Mouse (Mus musculus) retina, postnatal 1 day (tissue): Measurements from ENCODE around the gene Rspry1.
A peak's percentile ranks its signal among the peaks of the same experiment; 100 is the strongest.

Source experiments
- DNase-seq: peaks from one replicate; pipeline ENCODE4 v3.0.0-alpha.2; 2012

The Rspry1 gene

DNA sequence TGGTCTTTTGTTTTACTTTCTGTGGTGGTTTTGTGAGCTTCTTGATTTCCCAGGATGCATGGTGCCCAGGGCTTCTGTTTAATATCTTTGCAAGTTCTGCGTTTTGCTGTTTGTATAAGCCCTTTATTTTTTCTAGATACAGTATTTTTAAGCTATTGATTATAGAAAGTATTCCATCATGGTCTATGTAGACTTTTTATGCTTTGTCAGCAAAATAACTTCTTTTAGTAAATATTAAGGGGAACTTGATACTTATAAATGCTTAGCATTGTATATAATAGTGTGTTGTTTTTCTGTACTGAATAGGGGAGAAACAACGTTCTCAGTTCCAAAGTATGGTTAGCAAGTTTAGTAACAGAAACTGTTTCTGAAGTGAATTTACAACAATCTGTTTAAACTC is 2.3 kb downstream of the Rspry1 start:
- no peak for DNase-seq

DNA sequence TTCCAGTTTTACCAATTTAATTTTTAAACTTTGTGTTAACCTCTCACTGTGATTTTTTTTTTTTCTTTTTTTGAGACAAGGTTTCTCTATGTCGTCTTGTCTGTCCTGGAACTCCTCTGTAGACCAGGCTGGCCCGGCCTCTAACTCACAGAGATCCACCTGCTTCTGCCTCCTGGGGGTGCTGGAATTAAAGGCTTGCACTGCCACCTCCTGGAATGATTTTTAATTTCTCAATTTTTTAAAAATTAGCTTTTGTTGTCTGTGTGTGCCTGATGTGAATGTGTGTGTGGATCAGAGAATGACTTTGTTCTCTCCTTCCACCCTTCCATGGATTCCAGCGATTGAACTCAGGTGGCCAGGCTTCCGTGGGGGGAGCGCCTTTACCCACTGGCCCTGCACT is 5.3 kb downstream of the Rspry1 start:
- no peak for DNase-seq

DNA sequence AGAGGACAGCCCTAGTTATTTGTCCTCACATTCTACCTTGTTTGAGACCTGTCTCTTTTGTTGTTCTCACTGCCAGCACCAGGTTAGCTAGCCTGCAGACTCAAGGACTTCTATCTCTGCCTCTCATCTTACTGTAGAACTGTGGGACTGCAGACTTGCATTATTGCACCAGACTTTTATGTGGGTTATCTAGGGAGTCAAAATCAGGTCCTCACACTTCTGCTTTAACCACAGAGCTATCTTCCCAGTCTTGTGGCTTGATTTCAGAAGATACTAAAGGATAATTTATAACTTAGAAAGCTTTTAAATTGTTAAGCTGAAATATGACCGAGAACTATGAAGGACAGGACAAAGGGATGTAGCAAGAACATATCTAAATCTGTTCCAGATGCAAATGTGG is 23.1 kb downstream of the Rspry1 start:
- DNase-seq: no peak

DNA sequence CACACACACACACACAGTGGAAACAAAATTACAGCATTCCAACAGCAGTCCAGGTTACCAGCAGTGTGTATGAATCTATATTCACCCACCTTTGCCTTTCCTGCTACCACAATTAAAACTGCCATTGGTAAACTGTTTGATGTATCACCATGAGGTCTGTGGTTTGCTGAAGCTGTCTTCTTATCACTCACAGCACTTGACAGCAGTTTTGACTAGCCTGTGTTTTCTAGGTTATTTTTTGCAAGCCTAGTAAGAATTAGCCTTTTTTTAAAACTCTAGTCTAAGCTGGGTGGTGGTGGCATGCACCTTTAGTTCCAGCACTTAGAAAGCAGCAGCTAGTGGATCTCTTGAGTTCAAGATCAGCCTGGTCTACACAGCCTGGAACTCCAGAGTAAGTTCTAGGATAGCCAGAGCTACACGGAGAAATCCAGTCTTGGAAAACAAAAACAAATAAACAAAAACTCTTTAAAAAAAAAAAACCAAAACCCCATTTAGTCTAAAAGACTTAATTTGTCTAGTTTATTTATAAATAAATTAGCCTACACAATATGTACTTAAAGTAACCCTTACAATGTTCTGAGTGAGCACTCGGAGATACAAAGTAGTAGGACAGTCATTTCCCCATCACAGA is 31.9 kb downstream of the Rspry1 start:
- DNase-seq: no peak

DNA sequence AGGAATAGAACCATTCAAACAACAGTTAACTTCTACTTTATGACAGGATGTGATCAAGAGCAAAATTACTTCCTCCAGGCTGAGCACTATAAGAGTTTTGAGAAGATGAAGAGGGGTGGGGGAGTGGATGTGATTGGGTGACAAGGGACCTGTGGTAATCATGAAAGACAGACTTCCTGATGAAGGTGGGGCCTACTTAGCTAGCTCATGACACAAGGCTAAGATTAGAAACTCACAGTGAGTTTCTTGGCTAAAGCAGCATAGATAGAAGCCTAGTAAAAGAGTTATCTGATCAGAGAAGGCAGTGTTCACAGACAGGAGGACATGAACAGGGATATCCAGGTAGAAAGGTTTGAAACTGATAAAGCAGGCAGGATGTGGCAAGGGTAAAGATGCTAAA is 32.5 kb downstream of the Rspry1 start:
- DNase-seq: no peak

DNA sequence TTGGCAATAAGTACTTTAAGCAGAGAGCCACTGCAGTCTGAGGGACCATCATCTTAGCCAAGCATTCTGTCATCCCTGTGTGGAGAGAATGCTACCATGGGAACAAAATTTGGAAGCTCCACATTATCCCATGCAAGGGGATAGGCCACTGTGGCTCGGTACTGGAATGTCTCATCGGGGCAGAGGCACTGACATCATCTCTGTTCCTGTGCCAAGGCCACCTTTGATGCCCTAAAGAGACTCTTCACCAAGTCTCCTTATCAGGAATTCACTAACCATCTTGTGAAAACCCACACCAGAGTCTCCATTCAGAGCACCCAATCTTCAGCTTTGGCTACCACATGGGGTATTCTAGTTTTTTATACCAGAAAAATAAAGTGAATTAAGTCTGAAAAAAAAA is 39.4 kb downstream of the Rspry1 start:
- DNase-seq: no peak

DNA sequence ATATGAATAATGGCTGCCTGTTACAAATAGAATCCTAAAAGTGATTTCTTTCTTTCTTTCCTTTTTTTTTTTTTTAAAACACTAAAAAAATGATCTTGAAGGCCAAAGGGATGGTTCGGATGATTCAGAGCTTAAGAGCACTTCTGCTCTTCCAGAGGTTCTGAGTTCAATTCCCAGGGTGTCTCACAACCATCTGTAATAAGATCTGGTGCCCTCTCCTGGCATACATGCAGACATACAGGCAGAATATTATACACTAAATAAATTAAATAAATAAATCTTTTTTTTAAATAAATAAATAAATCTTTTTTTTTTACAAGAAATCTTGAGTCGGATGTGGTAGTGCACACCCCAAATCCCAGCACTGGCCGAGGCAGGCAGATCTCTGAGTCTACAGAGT is 40.2 kb downstream of the Rspry1 start:
- DNase-seq: no peak

DNA sequence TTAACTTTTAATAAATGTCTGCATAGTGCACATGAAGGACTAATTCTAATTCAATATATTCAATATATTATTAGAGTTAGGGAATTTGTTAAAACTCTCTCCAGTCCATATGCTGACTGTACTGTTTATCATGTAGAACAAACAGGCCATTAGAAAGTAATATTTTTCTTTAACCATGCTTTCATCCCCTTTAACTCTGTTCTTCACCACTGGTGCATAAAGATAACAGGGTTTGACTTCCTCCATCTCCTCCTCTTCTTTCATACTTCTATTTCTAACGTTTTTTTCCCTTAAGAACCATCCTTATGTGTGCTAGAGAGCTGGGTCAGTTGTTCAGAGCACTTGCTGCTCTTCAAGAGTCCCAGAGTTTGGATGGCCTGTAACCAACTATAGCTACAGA is 43.5 kb downstream of the Rspry1 start:
- no peak for DNase-seq

DNA sequence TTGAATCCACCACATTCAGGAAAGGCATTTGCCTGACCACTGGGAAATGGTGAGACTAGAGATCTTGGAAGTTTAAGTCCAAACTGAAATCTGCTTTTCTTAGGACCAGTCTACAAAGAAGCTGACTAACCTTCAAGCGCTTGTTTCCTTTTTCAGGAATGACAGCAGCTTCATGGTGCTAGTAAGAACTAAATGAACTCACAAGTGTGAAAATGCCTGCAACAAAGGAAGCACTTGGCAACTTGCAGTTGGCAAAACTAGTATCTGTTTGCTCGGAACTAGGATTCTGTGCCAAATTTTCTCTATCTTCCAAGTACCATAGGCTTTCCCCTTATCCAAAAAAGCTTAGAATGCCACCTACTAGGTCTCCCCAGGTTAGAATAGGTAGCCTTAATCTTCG is 44.4 kb downstream of the Rspry1 start:
- no peak for DNase-seq

DNA sequence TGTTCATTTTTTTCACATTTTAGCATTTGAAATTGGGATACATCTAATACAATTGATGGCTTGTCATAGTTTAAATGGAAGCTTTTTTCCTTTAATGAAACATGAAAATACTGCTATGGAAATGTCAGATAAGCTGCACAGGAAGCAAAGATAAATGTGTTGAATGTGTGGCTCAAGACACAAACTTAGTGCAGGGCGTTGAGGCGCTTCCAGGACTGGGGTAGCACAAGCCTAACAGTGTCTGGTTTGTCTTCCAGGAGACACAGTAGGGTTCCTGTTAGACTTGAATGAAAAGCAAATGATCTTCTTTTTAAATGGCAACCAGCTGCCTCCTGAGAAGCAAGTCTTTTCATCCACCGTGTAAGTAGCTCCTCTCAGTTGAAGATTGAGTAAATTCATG is 47.8 kb downstream of the Rspry1 start:
- DNase-seq: no peak

DNA sequence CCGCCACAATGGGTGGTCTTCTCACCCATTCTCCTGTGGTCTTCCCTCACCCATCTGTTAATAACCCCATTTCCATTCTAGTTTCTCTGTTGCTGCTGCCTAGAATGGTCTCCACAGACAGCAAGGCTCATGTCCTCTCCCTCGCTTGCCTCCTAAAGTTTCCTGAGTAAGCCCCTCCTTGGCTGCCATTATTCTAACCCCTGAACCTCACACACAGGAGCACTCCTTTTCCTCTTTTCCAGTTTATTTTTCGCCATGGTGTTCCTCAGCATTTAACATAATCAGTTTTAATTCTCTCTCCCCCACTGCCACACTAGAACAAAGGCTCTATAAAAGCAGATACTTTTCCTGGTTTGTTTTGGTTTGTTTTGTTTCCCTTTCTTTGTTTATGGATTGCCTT is 51.2 kb downstream of the Rspry1 start:
- DNase-seq: no peak

DNA sequence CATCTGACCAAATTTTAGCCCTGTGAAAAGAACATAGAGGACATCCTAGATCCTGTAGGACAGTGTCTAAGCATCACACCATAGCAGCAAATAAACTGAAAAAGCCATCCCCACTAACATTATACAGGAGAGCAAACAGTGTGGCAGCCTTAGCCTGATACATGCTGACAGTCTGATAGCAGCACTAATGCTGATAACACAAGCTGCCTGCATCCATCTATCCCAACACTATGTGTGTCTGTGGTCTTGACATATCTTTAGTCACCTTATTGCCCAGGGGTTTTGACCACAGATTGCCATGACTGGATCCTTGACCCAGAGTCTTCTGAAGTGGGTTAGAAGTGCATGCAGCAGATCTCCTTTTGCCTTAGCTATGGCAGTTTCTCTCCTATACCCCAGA is 53.3 kb downstream of the Rspry1 start:
- no peak for DNase-seq

DNA sequence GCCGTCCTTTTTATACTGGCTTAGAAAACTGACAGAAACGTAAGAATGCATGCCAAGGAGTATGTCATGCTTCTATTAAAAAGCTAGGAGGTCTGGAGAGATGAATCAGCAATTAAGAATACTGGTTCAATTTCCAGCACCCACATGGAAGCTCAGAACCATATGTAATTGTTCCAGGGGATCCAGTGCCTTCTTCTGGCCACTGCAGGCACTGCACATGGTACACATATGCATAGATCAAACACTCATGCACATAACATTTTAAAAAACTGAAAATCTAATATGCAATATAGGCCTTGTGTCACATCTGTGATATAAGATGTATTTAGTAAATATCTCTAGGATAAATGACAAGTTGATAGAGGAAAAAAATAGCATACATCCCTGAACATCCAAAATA is 56.3 kb downstream of the Rspry1 start:
- DNase-seq: no peak

DNA sequence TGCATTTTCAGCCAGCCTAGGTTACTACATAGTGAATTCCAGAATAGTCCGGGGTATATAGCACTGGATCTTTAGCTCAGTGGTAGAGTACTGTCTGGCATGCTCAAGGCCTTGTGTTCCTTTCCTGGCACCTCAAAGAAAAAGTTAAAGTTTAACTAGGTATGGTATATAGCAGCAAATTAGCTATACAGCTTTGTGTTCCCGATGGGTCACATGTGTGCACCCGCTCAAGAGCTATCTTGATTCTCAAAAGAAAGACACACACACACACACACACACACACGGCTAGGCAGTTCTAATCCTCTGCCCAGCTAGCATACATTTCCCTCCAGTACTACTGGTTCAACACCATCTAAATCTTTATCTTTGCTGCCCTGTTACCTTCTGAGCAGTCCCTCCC is 58.7 kb downstream of the Rspry1 start:
- DNase-seq: no peak

DNA sequence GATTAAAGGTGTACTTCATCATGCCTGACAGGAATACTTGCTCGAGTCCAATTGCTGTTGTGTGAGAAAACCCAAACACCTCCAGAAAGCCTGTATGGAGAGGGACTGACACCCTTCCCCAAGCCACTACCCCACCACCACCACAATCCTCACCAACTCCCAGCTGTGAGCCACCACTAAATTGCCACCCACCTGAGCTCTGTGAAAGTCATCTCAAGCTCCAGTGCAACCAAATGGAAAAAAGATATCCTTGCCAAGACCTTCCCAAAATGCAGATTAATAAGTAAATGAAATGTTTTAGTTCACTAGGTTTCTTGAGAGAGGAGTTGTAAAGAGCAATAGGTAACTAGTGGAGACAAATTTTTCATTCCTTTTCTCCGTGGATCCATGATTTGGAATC is 63.0 kb downstream of the Rspry1 start:
- DNase-seq: no peak

DNA sequence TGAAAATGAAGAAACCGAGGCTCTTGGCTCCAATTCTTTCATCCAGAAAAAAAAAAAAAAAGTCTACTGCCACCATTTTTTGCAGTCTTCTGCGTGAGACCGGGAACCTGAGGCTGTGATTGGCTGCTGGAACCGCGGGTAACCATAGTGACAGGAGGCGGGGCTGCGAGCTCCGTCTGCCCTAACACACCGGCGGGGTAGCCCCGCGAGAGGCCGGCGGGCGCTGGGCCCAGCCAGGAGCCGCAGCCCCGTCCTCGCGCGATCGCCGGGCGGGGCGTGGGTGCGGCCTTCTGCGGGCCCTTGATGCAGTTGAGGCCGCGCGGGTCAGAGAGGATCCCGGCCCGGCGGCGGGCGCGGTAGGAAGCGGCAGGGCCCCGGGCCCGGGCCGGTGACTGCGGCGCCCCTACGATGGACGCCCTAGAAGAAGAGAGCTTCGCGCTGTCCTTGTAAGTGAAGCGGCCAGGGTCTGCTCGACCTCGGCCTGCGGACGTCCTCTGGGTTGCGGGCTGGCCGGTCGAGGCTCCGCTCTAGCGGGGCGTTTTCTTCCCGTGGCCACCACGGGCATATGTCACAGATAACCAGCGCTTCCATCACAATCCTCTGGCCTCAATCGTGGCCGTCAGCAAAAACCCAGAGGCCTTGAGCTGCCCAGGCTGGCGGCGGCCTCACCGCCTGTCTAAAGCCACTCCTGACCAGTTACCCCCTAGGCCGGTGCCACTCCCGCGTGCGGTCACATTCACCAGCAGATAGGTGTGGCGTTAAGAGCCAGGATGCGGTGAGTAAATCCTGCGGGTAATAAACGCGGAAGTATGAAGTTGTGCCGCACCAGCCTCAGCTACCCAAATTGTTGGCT is 64.9 kb downstream of the Rspry1 start, which contains the start of gene Arl2bp:
Gene Arl2bp (plus strand): TSS at position 145 of the 853 bp plus-strand sequence.
- peak; percentile 97 for DNase-seq

DNA sequence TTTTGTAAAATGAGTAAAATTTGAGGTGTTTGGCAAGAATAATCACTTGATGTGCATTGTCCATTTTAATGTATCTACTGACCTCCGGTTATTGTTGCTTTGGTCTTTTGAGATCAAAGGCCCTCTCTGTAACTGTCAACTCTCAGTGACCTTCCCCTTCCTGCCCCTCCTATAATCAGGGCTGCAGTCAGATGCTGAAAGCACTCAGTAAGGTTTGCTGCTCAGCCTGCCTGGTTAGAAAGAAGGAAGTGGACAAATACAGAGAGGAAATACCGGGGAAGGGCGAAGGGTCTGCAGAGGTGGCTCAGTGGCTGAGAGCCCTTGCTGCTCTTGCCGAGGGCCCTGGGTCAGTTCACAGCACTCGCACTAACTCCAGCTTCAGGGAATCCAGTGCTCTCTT is 72.6 kb downstream of the Rspry1 start:
- no peak for DNase-seq

DNA sequence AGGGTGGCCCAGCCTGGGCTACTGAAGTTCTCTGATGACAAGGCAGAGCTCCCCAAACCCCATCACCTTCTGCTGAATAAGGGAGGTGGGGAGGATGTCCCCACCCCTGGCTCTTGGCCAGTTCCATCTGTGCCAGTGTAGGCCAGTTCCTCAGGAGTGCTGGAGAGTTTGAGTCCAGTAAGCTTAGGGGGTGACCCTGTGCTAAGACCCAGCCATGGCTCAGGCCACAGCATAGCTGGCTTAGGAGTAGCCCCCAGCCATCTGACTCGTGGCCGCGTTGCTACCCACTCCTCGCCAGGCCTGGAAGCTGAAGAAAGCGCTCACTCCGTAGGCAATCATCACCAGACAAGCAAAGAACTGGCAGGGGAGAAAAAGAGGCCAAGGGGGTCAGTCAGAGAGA is 74.2 kb downstream of the Rspry1 start:
- DNase-seq: no peak

DNA sequence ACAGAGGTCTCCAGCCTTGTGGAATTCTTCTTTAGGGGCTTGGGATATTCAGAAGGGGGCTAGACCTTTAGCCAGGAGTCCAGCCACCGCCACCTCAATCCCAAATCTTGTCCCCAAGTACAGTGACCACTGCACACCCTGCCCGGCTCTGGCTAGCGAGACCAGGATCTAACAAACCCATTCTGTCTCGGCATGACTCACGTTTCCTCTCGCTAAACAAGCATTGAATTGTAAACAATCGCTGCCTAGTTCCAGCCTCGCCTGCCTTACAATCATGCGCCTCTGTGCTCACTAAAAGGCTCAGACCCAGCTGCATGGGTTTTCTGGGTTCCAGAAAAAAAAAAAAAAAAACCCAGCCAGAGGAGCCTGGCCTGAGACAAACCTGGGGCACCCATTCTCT is 76.8 kb downstream of the Rspry1 start:
- no peak for DNase-seq

DNA sequence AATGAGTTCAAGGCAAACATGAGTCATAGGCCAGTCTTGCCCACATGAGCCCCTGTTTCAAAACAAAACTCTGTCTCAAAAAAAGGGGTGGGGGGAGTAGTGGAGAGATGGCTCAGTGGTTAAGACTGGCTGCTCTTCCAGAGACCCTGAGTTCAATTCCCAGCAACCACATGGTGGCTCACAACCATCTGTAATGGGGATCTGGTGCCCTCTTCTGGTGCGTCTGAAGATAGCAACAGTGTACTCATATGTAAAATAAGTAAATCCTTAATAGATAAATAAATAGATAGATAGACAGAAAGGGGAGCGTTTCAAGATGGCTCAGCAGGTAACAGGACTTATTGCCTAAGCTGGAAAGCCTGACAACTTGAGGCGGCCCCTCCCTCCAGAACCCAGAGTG is 78.7 kb downstream of the Rspry1 start:
- DNase-seq: no peak

DNA sequence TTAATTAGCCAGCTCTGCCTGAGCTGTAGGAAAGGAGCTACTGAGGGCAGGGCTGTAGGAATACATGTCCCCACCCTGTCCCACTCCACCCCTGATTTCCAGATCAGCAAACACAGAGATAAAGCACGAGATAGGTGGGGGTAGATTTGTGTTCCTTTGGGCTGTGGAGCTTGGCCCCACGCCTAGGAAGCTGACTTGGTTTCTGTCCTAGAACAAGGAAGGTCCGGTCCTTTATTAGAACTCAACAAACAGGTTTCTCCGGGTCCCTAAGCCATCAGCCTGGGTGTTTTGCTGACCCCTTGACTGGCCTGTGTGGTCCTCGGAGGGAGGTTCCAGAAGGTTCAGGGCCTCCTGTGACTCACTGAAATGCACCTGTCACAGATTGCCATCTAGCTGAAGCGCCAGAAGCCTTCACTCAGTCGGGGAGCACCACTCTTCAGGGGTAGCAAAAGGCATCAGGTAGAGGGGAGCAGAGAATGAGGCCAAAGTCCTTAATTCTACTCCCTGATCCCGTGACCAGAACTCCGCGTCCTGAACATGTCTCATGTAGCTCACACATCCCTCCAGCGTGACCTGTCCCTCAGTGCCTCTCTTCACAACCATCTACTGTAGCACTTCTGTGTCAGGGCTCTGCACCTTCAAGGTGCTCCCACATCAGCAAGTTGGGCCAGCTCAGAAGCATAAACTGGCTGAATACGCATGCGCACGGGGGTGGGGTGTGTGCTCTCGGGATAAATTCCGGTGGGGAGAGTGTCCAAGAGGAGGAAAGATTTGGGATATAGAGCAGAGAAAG is 81.2 kb downstream of the Rspry1 start:
- no peak for DNase-seq

DNA sequence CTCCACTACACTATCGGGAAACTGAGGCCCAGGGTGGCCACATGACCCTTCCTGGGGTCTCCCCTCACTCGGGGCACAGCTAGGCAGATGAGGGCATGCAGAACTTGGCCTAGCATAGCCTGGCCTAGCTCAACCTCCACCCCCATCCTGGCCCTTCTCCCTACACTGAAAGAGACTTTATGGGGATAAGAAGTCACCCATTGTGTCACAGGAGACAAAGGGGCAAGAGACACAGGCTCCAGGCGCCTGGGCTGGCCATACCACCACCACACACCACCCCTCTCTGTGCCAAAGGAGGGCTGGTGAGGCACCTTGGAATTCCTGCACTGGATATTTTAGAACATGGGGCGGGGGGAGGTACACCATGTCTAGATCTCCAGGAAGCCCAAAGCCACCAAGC is 82.5 kb downstream of the Rspry1 start:
- DNase-seq: no peak

DNA sequence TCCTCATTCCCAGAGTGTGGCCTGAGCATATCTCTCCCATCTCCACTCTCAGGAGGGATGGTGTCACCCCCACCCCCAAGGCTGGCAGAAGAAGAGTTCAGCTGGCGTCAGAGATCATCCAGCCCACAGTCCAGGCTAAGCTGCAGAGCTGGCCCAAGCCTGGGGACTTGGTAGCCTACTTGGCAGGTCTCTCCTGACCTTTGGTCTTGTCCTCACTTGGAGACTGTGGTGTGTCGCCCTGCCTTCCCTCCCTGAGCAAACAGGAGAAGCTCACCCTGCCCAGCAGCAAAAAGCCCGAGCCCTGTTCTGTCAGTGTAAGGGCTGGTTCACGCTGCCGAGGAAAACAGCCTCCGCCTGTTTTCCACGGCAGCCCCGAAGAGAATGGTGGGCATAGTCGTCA is 84.2 kb downstream of the Rspry1 start:
- DNase-seq: no peak

DNA sequence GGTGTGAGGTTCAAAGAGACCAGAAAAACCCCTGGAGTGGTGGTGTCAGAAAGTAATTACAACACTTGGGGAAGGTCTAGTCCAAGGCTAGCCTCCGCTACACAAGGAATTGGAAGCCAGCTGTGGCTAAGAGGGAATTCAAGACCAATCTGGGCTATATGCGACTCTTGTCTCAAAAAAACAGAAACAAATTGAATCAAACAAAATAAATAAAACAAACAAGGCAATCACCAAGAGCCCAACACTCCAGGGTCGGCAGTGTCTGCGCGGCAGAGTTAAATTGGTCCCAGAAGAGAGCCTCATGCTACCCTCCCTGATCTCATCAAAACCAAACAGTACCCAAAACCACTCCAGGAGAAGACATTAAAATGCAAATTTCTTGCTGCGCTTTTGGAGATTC is 93.0 kb downstream of the Rspry1 start:
- DNase-seq: no peak
